Comparison of ENCODE assay signal across 24 mouse cellular contexts in the genomic region with DNA sequence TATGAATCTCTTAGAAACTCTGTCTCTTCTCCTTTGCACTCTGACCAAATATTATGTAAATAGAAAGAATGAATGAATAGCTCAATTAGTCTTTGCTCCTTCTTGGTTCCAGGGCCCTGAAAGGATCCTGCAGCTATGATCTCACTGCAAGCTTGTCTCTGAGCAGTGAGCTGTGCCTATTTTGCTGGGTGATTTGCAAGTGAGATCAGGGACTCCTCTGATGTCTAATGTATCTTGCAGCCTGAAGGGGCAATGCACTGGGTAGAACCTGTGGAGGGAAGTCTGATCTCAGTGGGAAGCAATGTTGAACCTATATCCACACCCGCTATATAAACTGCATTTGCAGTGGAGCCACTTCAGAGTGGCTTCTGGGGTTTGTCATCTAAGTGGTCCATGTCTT.
"Had no signal": no experiment of that assay in that cellular context is flagged by ENCODE, and none has a peak within 500 bp of the region (broad histone marks: within the 10 kb centered on the region; RNA-seq: fewer than 3 reads in every experiment).

No protein-coding gene starts in this region.

- DNase-seq: heart, adult 11 months; heart, adult 2 months; heart, postnatal 36 days; kidney, adult 11 months; kidney, adult 2 months; kidney, adult 9 months; kidney, postnatal 14 days; kidney, postnatal 36 days; layer of hippocampus, adult 9-11 months; layer of hippocampus, postnatal 36 days; left cerebral cortex, postnatal 4 days had no signal

- ATAC-seq: hindbrain, postnatal 0 days; intestine, embryonic 16.5 days; liver, embryonic 12.5 days had no signal

- H3K4me3 ChIP-seq: heart, adult 2 months; heart, embryonic 13.5 days; heart, embryonic 15.5 days; hindbrain, embryonic 13.5 days; hindbrain, embryonic 15.5 days; kidney, embryonic 15.5 days; limb, embryonic 13.5 days; limb, embryonic 15.5 days; liver, embryonic 12.5 days had no signal

- H3K4me1 ChIP-seq: heart, embryonic 15.5 days; hindbrain, embryonic 13.5 days; hindbrain, embryonic 15.5 days; kidney, embryonic 15.5 days; limb, embryonic 15.5 days; liver, embryonic 12.5 days had no signal

- H3K27ac ChIP-seq: heart, adult 2 months; heart, embryonic 13.5 days; heart, embryonic 15.5 days; hindbrain, embryonic 13.5 days; hindbrain, embryonic 15.5 days; hindbrain, postnatal 0 days; kidney, embryonic 15.5 days; kidney, postnatal 0 days; limb, embryonic 13.5 days; limb, embryonic 15.5 days; liver, embryonic 12.5 days; liver, embryonic 14.5 days had no signal

- H3K4me2 ChIP-seq: heart, embryonic 11.5 days; heart, embryonic 13.5 days; heart, embryonic 15.5 days; hindbrain, embryonic 13.5 days; hindbrain, embryonic 15.5 days; kidney, embryonic 15.5 days; limb, embryonic 13.5 days; limb, embryonic 15.5 days; liver, embryonic 12.5 days had no signal

- H3K9ac ChIP-seq: heart, embryonic 13.5 days; heart, embryonic 15.5 days; hindbrain, embryonic 13.5 days; hindbrain, embryonic 15.5 days; kidney, embryonic 15.5 days; limb, embryonic 13.5 days; limb, embryonic 15.5 days; liver, embryonic 12.5 days; liver, embryonic 14.5 days had no signal

- H3K27me3 ChIP-seq: heart, embryonic 13.5 days; heart, embryonic 15.5 days; hindbrain, embryonic 13.5 days; hindbrain, embryonic 15.5 days; kidney, embryonic 15.5 days; limb, embryonic 13.5 days; limb, embryonic 15.5 days; liver, embryonic 12.5 days had no signal

- H3K36me3 ChIP-seq: heart, embryonic 13.5 days; heart, embryonic 15.5 days; hindbrain, embryonic 13.5 days; hindbrain, embryonic 15.5 days; kidney, embryonic 15.5 days; limb, embryonic 13.5 days; limb, embryonic 15.5 days; liver, embryonic 12.5 days had no signal

- H3K9me3 ChIP-seq: heart, embryonic 13.5 days; heart, embryonic 15.5 days; hindbrain, embryonic 13.5 days; hindbrain, embryonic 15.5 days; kidney, embryonic 15.5 days; limb, embryonic 13.5 days; limb, embryonic 15.5 days; liver, embryonic 12.5 days had no signal
